Mouse (Mus musculus): ENCODE results near the gene Cdc6.

- no peak for TF ChIP-seq MYOG (IDR thresholded peaks at IDR 0.05; ENCODE audit: control insufficient read depth, extremely low read depth, insufficient read length)
- no peak for TF ChIP-seq CTCF (IDR thresholded peaks at IDR 0.05; ENCODE audit: control insufficient read depth, insufficient read depth, insufficient read length)
- TF ChIP-seq USF1 (IDR thresholded peaks at IDR 0.05; ENCODE audit: low read depth) = no peak
- TF ChIP-seq FOSL1 (IDR thresholded peaks at IDR 0.05; ENCODE audit: insufficient read depth, low read length, poor library complexity, severe bottlenecking) = no peak
Observed at GRCm38 (mm10) chr11:98968716-98969495, 61.3 kb downstream of the Cdc6 start.
